Mouse (Mus musculus) monocyte, adult 2 months (primary cell): ENCODE results near the gene Ackr2.

Experiments
- DNase-seq, 2 experiments: peaks; one replicate each; pipeline ENCODE4 v3.0.0; 2022; ENCODE audit warnings: low spot score in 2 of 2, low read depth in 1 of 2

The Ackr2 gene

GRCm38 (mm10) chr9:121898245-121898644 lies at the start of gene Ackr2:
Gene Ackr2, plus strand, starts transcription at chr9:121898355.
- no peak for DNase-seq

- DNase-seq, result no peak
These were observed 43.9 kb upstream of the Ackr2 start for GRCm38 (mm10) chr9:121854246-121854645.

- peak; percentile 14 to 18 for DNase-seq
These were observed 41.3 kb upstream of the Ackr2 start for GRCm38 (mm10) chr9:121856649-121857416.

GRCm38 (mm10) chr9:121857474-121858152 lies 40.5 kb upstream of the Ackr2 start:
- DNase-seq, result peak; percentile 91 to 98

GRCm38 (mm10) chr9:121858153-121858488 lies 40.0 kb upstream of the Ackr2 start, which contains the start of gene Higd1a:
Gene Higd1a, minus strand, starts transcription at chr9:121858362.
- no peak for DNase-seq

GRCm38 (mm10) chr9:121859345-121859744 lies 38.8 kb upstream of the Ackr2 start:
- no peak for DNase-seq

- no peak for DNase-seq
These were observed 37.2 kb upstream of the Ackr2 start for GRCm38 (mm10) chr9:121860921-121861320.

- DNase-seq, result no peak
These were observed 33.3 kb upstream of the Ackr2 start for GRCm38 (mm10) chr9:121864837-121865236.

- DNase-seq, result no peak
These were observed 32.6 kb upstream of the Ackr2 start for GRCm38 (mm10) chr9:121865425-121866008.

GRCm38 (mm10) chr9:121867632-121868031 lies 30.5 kb upstream of the Ackr2 start:
- no peak for DNase-seq

- no peak for DNase-seq
These were observed 29.9 kb upstream of the Ackr2 start for GRCm38 (mm10) chr9:121868236-121868635.

GRCm38 (mm10) chr9:121869432-121869831 lies 28.7 kb upstream of the Ackr2 start:
- no peak for DNase-seq

- DNase-seq, result no peak
These were observed 28.1 kb upstream of the Ackr2 start for GRCm38 (mm10) chr9:121869973-121870515.

GRCm38 (mm10) chr9:121872062-121872683 lies 26.0 kb upstream of the Ackr2 start:
- DNase-seq, result no peak

GRCm38 (mm10) chr9:121873578-121873977 lies 24.6 kb upstream of the Ackr2 start:
- DNase-seq, result no peak

GRCm38 (mm10) chr9:121877052-121877740 lies 21.0 kb upstream of the Ackr2 start:
- no peak for DNase-seq

GRCm38 (mm10) chr9:121880840-121881239 lies 17.3 kb upstream of the Ackr2 start:
- DNase-seq, result peak; percentile 12 to 25

GRCm38 (mm10) chr9:121881301-121881700 lies 16.9 kb upstream of the Ackr2 start:
- DNase-seq, result no peak

GRCm38 (mm10) chr9:121882015-121882457 lies 16.1 kb upstream of the Ackr2 start:
- DNase-seq, result no peak

- no peak for DNase-seq
These were observed 8.2 kb upstream of the Ackr2 start for GRCm38 (mm10) chr9:121889927-121890440.
